Mouse (Mus musculus): ENCODE results near the gene Ccdc51. TPM values are rescaled to one million over a fixed set of nuclear protein-coding genes. Genes with fewer than 3 reads are reported as not detected.

The Ccdc51 gene
- 1 to 10 TPM; 8.0 to 8.6 TPM for total RNA-seq (2021)
- long read RNA-seq, experiment 1, partial matches to known transcripts, result 2 of 4 reads
- long read RNA-seq, experiment 1, other reads (novel, unspliced or antisense), result 1 of 4 reads
- long read RNA-seq, experiment 2, partial matches to known transcripts, result 0 of 3 reads
- long read RNA-seq, experiment 2, other reads (novel, unspliced or antisense), result 0 of 3 reads

GRCm38 (mm10) chr9:109082124-109082800, at the start of gene Ccdc51, which contains the start of gene Tma7:
Ccdc51 (plus strand) TSS chr9:109082493.
Tma7 (minus strand) TSS chr9:109082587.
- DNase-seq (ENCODE audit: extremely low spot score in 1 of 2, low spot score in 2 of 2), result peak; percentile 84 to 86
- peak within 1 kb of the TSS; percentile 88 for H3K27ac ChIP-seq
- intact Hi-C loops (cut with DNase I), result no loop called here
- no peak; the same call in 1 of the 2 replicates for TF ChIP-seq CTCF (IDR thresholded peaks at IDR 0.05)
- H3K4me3 ChIP-seq, result peak within 1 kb of the TSS; percentile 56

GRCm38 (mm10) chr9:109038086-109038895, 44.0 kb upstream of the Ccdc51 start, which contains the start of gene Shisa5:
Shisa5 (plus strand) TSS chr9:109038565.
- intact Hi-C loops (cut with DNase I), result no loop called here
- H3K27ac ChIP-seq, result peak within 1 kb of the TSS; percentile 84
- H3K4me3 ChIP-seq, result peak within 1 kb of the TSS; percentile 58
- TF ChIP-seq CTCF (IDR thresholded peaks at IDR 0.05), result no peak
- no peak for DNase-seq (ENCODE audit: extremely low spot score in 1 of 2, low spot score in 2 of 2)

GRCm38 (mm10) chr9:109038901-109039364, 43.4 kb upstream of the Ccdc51 start:
- TF ChIP-seq CTCF (IDR thresholded peaks at IDR 0.05), result no peak
- H3K4me3 ChIP-seq, result peak overlapping the region; percentile 58
- intact Hi-C loops (cut with DNase I), result no loop called here
- DNase-seq (ENCODE audit: extremely low spot score in 1 of 2, low spot score in 2 of 2), result no peak
- peak overlapping the region; percentile 84 for H3K27ac ChIP-seq

- H3K27ac ChIP-seq, result no peak overlapping the region
- intact Hi-C loops (cut with DNase I), result no loop called here
- no peak for TF ChIP-seq CTCF (IDR thresholded peaks at IDR 0.05)
- H3K4me3 ChIP-seq, result no peak overlapping the region
- no peak for DNase-seq (ENCODE audit: extremely low spot score in 1 of 2, low spot score in 2 of 2)
Measured at GRCm38 (mm10) chr9:109039681-109040080, 42.6 kb upstream of the Ccdc51 start.

GRCm38 (mm10) chr9:109040216-109040615, 42.1 kb upstream of the Ccdc51 start:
- no peak for DNase-seq (ENCODE audit: extremely low spot score in 1 of 2, low spot score in 2 of 2)
- H3K27ac ChIP-seq, result no peak overlapping the region
- no peak for TF ChIP-seq CTCF (IDR thresholded peaks at IDR 0.05)
- no peak overlapping the region for H3K4me3 ChIP-seq
- intact Hi-C loops (cut with DNase I), result no loop called here

GRCm38 (mm10) chr9:109040906-109041305, 41.4 kb upstream of the Ccdc51 start:
- no peak overlapping the region for H3K4me3 ChIP-seq
- no peak for DNase-seq (ENCODE audit: extremely low spot score in 1 of 2, low spot score in 2 of 2)
- no peak overlapping the region for H3K27ac ChIP-seq
- TF ChIP-seq CTCF (IDR thresholded peaks at IDR 0.05), result no peak
- intact Hi-C loops (cut with DNase I), result no loop called here

- no peak for DNase-seq (ENCODE audit: extremely low spot score in 1 of 2, low spot score in 2 of 2)
- intact Hi-C loops (cut with DNase I), result no loop called here
- TF ChIP-seq CTCF (IDR thresholded peaks at IDR 0.05), result no peak
- Histone ChIP-seq H3K4me3 (no peak overlapping the region), H3K27ac (no peak overlapping the region)
Measured at GRCm38 (mm10) chr9:109041351-109041750, 40.9 kb upstream of the Ccdc51 start.

- TF ChIP-seq CTCF (IDR thresholded peaks at IDR 0.05), result peak; percentile 67
- no peak overlapping the region for H3K27ac ChIP-seq
- intact Hi-C loops (cut with DNase I), result no loop called here
- peak in 1 of 2 experiments; percentile 35 for DNase-seq (ENCODE audit: extremely low spot score in 1 of 2, low spot score in 2 of 2)
- no peak overlapping the region for H3K4me3 ChIP-seq
Measured at GRCm38 (mm10) chr9:109046306-109046705, 36.0 kb upstream of the Ccdc51 start.

- no peak for TF ChIP-seq CTCF (IDR thresholded peaks at IDR 0.05)
- H3K4me3 ChIP-seq, result no peak overlapping the region
- no peak for DNase-seq (ENCODE audit: extremely low spot score in 1 of 2, low spot score in 2 of 2)
- intact Hi-C loops (cut with DNase I), result no loop called here
- no peak overlapping the region for H3K27ac ChIP-seq
Measured at GRCm38 (mm10) chr9:109049316-109049715, 33.0 kb upstream of the Ccdc51 start.

- peak in 1 of 2 experiments; percentile 8 for DNase-seq (ENCODE audit: extremely low spot score in 1 of 2, low spot score in 2 of 2)
- no peak overlapping the region for H3K27ac ChIP-seq
- intact Hi-C loops (cut with DNase I), result no loop called here
- TF ChIP-seq CTCF (IDR thresholded peaks at IDR 0.05), result no peak
- no peak overlapping the region for H3K4me3 ChIP-seq
Measured at GRCm38 (mm10) chr9:109049996-109050673, 32.2 kb upstream of the Ccdc51 start.

GRCm38 (mm10) chr9:109050674-109050997, 31.7 kb upstream of the Ccdc51 start:
- TF ChIP-seq CTCF (IDR thresholded peaks at IDR 0.05), result no peak
- intact Hi-C loops (cut with DNase I), result no loop called here
- Histone ChIP-seq H3K4me3 (no peak overlapping the region), H3K27ac (no peak overlapping the region)
- DNase-seq (ENCODE audit: extremely low spot score in 1 of 2, low spot score in 2 of 2), result no peak
